Mouse (Mus musculus): Measurements from ENCODE around the gene Spry1. TPM values are rescaled to one million over a fixed set of nuclear protein-coding genes. Genes with fewer than 3 reads are reported as not detected.

Spry1 gene
- polyA plus RNA-seq (2017; shearing (Covaris generic)), result 10 to 100 TPM; 24.4 to 39.5 TPM

DNA sequence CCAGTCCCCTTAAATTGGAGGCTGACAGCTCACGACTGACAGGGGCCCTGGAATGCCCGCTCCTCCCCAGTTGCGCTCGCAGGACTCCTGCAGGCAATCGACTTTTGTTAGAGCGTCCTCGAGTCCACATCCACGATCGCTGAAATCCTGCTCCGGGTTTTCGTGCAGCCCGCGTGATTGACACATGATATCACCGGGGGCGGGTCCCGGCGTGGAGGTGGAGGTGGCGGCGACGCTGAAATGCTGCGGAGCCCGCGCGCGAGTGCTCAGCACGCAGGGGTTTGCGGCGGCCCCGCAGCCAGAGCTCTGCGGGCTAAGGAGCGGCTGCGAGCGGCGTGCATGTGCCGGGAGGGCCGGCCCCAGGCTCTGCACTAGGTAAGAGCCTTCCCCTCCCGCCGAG, at the start of gene Spry1:
TSS of gene Spry1 (plus strand) at position 258 of the 400 bp plus-strand sequence.

Other genes with a start within 250 kb of the Spry1 start
- gene Spata5, start 220.1 kb upstream of the Spry1 start, polyA plus RNA-seq (2017; shearing (Covaris generic)), result 10 to 100 TPM; 36.2 to 42.6 TPM
- 10 to 100 TPM; 22.8 to 38.7 TPM for gene Nudt6, start 219.7 kb upstream of the Spry1 start, polyA plus RNA-seq (2017; shearing (Covaris generic))
- gene Gm5148, start 84.5 kb downstream of the Spry1 start, polyA plus RNA-seq (2017; shearing (Covaris generic)), result 1 to 10 TPM; 2.1 to 3.0 TPM